Mouse (Mus musculus) midbrain, embryonic 12.5 days (tissue): Measurements from ENCODE around the gene Hydin. TPM values are rescaled to one million over a fixed set of nuclear protein-coding genes. Genes with fewer than 3 reads are reported as not detected.

Experiments used
- ATAC-seq: fragments of 200-750 bp; cut with Nextera tagmentation; 2 replicates; pipeline ENCODE4 v1.8.0; 2017; ENCODE audit warnings: low read depth, moderate TSS enrichment, moderate library complexity; ENCODE audit not compliant: low FRiP score
- H3K27ac ChIP-seq: fragments of 300-500 bp; sonication (generic); replicated peaks from 2 replicates; pipeline ENCODE4 v1.5.1; 2016; ENCODE audit warnings: mild to moderate bottlenecking
- H3K27me3 ChIP-seq: fragments of 300-500 bp; sonication (generic); 2 replicates; pipeline ENCODE4 v1.6.1; 2016; ENCODE audit warnings: mild to moderate bottlenecking
- H3K36me3 ChIP-seq: fragments of 300-500 bp; sonication (generic); 2 replicates; pipeline ENCODE4 v1.6.1; 2016
- H3K4me1 ChIP-seq: fragments of 300-500 bp; sonication (generic); 2 replicates; pipeline ENCODE4 v1.6.1; 2016
- H3K4me2 ChIP-seq: fragments of 300-500 bp; sonication (generic); replicated peaks from 2 replicates; pipeline ENCODE4 v1.6.1; 2016; ENCODE audit warnings: mild to moderate bottlenecking, moderate library complexity
- H3K4me3 ChIP-seq: fragments of 300-500 bp; sonication (generic); 2 replicates; pipeline ENCODE4 v1.5.1; 2016; ENCODE audit warnings: mild to moderate bottlenecking
- H3K9ac ChIP-seq: fragments of 300-500 bp; sonication (generic); replicated peaks from 2 replicates; pipeline ENCODE4 v1.6.1; 2016; ENCODE audit warnings: mild to moderate bottlenecking, moderate library complexity
- H3K9me3 ChIP-seq: fragments of 300-500 bp; sonication (generic); 2 replicates; pipeline ENCODE4 v1.6.1; 2016; ENCODE audit warnings: mild to moderate bottlenecking
- WGBS: fragments of 180-500 bp; shearing (Covaris S2); methylation state at CpG from one replicate; pipeline ENCODE4 v1.1.7; 2016; 5-methylcytosine and 5-hydroxymethylcytosine counted together
- polyA plus RNA-seq: library from polyadenylated mRNA; unstranded; fragments of >200 nt; fragmentation: Nextera tagmentation; extraction: Ambion mirVana; gene quantifications from 2 replicates; pipeline ENCODE4 v1.2.1, GENCODE M21; 2016

Gene Hydin
- polyA plus RNA-seq, 1 experiment from 2014 or later: 0.03 TPM

DNA sequence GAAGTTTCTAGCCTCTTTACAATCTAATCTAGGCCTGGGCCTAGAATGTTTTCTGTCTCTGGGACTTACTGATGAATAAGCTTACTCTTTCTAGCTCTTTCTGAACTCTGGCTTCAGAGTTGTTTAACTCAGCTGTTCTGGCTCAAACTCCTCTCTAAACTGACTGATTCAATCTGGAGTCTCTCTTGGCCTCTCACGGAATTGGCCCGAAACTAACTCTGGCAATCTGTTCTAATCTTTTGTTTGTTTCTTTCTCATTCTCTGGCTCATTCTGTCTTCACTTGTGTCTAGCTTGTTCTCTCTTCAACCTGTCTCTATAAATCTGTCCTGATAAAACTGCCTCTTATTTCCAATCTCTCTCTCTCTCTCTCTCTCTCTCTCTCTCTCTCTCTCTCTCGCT is 137.7 kb downstream of the Hydin start:
- no peak for ATAC-seq
- H3K27ac ChIP-seq: no peak overlapping the region
- WGBS: 89% methylated on average over 3 of the region's 3 CpGs
- no peaks in the 10 kb centered on the region for H3K27me3 ChIP-seq
- no peaks in the 10 kb centered on the region for H3K4me1 ChIP-seq
- H3K4me3 ChIP-seq: no peak overlapping the region
- H3K36me3 ChIP-seq: no peaks in the 10 kb centered on the region
- H3K4me2 ChIP-seq: no peak overlapping the region
- H3K9me3 ChIP-seq: no peaks in the 10 kb centered on the region
- no peak overlapping the region for H3K9ac ChIP-seq

DNA sequence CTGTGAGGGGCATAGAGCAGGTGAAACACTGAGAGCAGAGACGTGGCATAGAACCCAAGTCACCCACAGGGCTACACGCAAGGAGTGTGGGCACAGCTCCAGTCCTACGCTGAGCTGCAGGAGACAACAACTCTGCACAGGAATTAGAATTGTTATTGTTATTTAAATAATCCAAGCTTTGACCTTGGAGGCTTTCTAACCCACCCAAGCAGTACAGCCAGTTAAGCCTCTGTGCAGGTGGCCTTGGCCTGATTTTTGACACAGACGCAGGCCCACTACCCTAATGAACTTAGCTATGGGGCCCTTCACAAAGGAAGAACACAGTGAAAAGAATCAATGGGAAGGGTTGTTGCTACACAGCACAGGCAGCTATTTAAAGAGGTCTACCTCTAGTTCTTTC is 148.3 kb downstream of the Hydin start:
- H3K27me3 ChIP-seq: no peaks in the 10 kb centered on the region
- WGBS: 53% methylated on average over 4 of the region's 4 CpGs
- no peak for ATAC-seq

DNA sequence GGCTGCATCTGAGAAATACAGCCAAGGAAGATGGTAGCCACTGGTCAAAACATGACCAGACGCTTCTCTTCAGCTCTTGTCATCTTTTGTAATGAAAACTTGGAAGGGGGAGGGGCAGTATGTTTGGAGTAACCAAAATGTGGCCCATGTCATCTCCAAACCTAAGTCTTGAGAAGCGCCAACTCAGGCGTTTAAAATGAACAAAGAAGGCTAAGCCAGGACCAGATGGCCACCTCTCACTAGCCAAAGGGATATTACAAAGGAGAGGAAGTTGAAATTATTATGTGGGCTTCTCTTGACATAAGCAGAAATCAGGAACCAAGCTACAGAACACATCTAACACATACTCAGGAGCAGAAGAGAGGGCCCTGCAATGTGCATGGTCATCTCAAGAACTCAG is 150.2 kb downstream of the Hydin start:
- H3K9ac ChIP-seq: no peak overlapping the region
- H3K4me2 ChIP-seq: no peak overlapping the region
- ATAC-seq: no peak
- no peaks in the 10 kb centered on the region for H3K27me3 ChIP-seq
- no peaks in the 10 kb centered on the region for H3K36me3 ChIP-seq
- no peak overlapping the region for H3K27ac ChIP-seq
- H3K4me3 ChIP-seq: no peak overlapping the region
- WGBS: 88% methylated on average over 3 of the region's 3 CpGs
- H3K4me1 ChIP-seq: peaks cover 6% of the 10 kb centered on the region; the same call in 1 of the 2 replicates
- H3K9me3 ChIP-seq: no peaks in the 10 kb centered on the region

More for the DNA sequence above, 148.3 kb downstream of the Hydin start:
- Histone ChIP-seq H3K9me3 (no peaks in the 10 kb centered on the region), H3K4me1 (peaks cover 6% of the 10 kb centered on the region; the same call in 1 of the 2 replicates), H3K9ac (no peak overlapping the region), H3K27ac (no peak overlapping the region), H3K36me3 (no peaks in the 10 kb centered on the region), H3K4me3 (no peak overlapping the region), H3K4me2 (no peak overlapping the region)

DNA sequence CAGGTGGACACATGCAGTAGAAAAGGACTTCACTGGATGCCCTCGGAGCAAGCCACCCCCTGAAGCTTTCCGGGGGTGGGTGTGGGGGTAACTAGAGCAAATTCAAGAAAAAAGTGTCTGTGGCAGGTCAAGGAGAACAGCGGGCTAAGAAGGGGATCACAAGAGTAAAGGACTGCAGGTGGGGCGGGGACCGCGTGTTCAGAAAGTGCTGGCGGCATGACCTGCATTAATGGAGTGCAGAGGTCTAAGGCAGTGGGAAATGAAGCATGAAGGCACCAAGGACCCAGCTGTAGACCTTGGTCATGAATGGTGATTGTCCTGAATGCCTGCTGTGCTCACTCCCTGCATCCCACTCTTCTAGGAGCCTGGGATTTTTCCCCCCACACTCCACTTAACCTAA is 151.0 kb downstream of the Hydin start:
- Histone ChIP-seq H3K9ac (no peak overlapping the region), H3K4me3 (no peak overlapping the region), H3K36me3 (no peaks in the 10 kb centered on the region), H3K4me2 (no peak overlapping the region), H3K27ac (no peak overlapping the region), H3K27me3 (no peaks in the 10 kb centered on the region), H3K9me3 (no peaks in the 10 kb centered on the region), H3K4me1 (peaks cover 6% of the 10 kb centered on the region; the same call in 1 of the 2 replicates)
- WGBS: 81% methylated on average over 7 of the region's 7 CpGs
- no peak for ATAC-seq

DNA sequence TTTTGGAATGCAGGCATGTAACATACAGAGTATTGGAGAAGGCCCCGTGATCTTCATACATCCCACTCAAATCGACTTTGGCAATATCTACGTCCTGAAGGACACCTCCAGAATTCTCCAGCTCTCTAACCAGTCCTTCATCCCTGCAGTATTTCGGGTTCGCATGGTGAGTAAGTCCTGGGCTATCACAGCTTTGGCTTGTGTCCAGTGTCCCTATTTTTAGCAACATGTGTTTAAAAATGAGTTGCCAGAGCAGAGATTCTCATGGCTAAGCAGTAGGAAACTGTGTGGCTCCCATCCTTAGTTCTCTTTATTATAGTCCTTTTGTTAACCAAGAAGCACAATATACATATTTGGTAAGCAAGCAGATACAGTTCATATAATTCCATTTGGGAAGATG is 152.9 kb downstream of the Hydin start:
- no peaks in the 10 kb centered on the region for H3K36me3 ChIP-seq
- H3K9ac ChIP-seq: no peak overlapping the region
- WGBS: 93% methylated on average over 5 of the region's 5 CpGs
- H3K4me2 ChIP-seq: no peak overlapping the region
- H3K4me1 ChIP-seq: peaks cover 6% of the 10 kb centered on the region; the same call in 1 of the 2 replicates
- no peaks in the 10 kb centered on the region for H3K9me3 ChIP-seq
- no peak overlapping the region for H3K27ac ChIP-seq
- no peak overlapping the region for H3K4me3 ChIP-seq
- no peaks in the 10 kb centered on the region for H3K27me3 ChIP-seq
- ATAC-seq: no peak

DNA sequence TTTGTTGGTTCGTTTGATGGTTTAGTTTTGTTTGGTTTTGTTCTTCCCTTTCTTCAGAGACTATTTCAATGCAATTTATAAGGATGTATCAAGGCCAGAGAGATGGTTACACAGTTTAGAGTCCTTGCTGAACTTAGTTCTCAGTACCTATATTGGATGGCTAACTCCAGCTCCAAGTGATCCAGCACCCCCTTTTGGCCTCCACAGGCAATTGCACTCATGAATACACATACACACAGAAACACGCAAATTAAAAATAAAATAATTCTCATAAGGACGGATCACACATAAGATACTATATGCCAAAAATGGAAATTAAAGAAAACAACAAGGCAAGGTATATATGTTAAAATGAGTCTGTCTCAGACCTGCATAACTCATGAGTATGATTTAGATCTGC is 153.4 kb downstream of the Hydin start:
- H3K4me1 ChIP-seq: peaks cover 4% of the 10 kb centered on the region; the same call in 1 of the 2 replicates
- no peak overlapping the region for H3K4me3 ChIP-seq
- no peaks in the 10 kb centered on the region for H3K27me3 ChIP-seq
- H3K9ac ChIP-seq: no peak overlapping the region
- H3K27ac ChIP-seq: no peak overlapping the region
- H3K9me3 ChIP-seq: no peaks in the 10 kb centered on the region
- H3K4me2 ChIP-seq: no peak overlapping the region
- H3K36me3 ChIP-seq: no peaks in the 10 kb centered on the region
- 92% methylated on average over 3 of the region's 3 CpGs for WGBS
- no peak for ATAC-seq

DNA sequence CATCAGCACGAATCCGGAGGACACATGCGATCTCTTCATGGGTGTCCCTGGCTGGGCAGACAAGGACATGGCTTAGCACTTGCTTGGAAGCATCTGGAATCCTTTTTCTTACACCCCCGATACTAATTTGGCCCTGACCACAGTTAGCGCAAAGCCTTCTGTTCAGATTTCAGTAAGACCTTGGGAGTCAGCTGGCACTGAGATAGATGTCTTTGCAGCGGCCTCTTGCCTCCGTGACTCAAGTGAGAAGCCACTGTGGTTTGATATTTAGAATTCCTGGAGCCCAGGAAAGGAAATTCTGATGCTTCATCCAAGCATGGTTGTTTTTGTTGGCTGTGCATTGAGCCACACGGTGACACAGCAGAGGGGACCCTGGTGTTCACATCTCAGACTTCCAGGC is 157.4 kb downstream of the Hydin start:
- no peaks in the 10 kb centered on the region for H3K27me3 ChIP-seq
- no peak overlapping the region for H3K9ac ChIP-seq
- no peaks in the 10 kb centered on the region for H3K36me3 ChIP-seq
- no peaks in the 10 kb centered on the region for H3K4me1 ChIP-seq
- H3K4me2 ChIP-seq: no peak overlapping the region
- no peak overlapping the region for H3K27ac ChIP-seq
- ATAC-seq: no peak
- WGBS: 86% methylated on average over 8 of the region's 8 CpGs
- H3K9me3 ChIP-seq: no peaks in the 10 kb centered on the region
- no peak overlapping the region for H3K4me3 ChIP-seq

DNA sequence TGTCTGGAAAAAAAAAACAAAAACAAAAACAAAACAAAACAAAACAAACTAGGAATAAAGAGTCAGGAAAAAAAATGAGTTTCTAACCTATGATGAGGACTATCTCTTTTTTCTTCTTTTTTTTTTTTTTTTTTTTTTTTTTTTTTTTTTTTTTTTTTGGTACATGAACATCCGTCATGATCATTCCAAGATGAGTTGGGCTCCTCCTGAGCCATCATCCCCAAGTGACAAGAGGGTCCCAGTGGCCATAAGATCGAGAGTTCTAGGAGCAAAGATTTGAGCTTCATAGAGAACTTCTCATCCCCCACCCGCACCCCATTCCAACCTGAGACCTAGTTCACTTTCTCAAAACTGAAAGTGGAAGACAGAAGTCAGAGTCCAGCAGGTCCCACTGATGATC is 164.6 kb downstream of the Hydin start:
- ATAC-seq: no peak
- 93% methylated on average over 3 of the region's 3 CpGs for WGBS
- no peak overlapping the region for H3K4me3 ChIP-seq

DNA sequence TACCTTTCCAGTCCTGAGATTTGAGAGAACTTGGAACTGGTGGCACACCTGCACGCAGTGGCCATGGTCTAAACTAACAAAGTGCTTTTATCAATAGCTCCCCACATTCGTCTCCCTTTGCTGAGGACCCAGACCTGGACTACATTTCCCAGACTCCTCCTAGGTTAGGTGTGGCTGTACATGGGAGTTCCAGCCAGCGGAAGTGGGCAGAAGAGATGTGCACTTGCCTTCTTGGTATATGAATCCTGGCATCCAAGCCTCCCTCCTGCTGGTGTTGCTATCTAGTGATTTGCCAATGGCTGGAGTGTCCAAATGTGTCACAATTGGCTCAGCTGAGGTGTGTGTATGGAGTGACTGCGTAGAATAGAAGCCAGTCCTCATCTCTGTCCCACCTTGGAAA is 173.8 kb downstream of the Hydin start:
- Histone ChIP-seq H3K27me3 (no peaks in the 10 kb centered on the region), H3K27ac (no peak overlapping the region), H3K36me3 (no peaks in the 10 kb centered on the region), H3K4me3 (no peak overlapping the region), H3K4me2 (no peak overlapping the region), H3K9me3 (no peaks in the 10 kb centered on the region), H3K9ac (no peak overlapping the region), H3K4me1 (0 out of 2 replicates have a peak, but pooled peaks cover 4% of the 10 kb centered on the region)
- WGBS: 77% methylated on average over 4 of the region's 4 CpGs
- ATAC-seq: no peak

More for the DNA sequence above, 164.6 kb downstream of the Hydin start:
- H3K4me2 ChIP-seq: no peak overlapping the region
- H3K4me1 ChIP-seq: no peaks in the 10 kb centered on the region
- H3K27ac ChIP-seq: no peak overlapping the region
- H3K9ac ChIP-seq: no peak overlapping the region
- H3K9me3 ChIP-seq: no peaks in the 10 kb centered on the region
- H3K27me3 ChIP-seq: no peaks in the 10 kb centered on the region; the same call in 1 of the 2 replicates
- no peaks in the 10 kb centered on the region for H3K36me3 ChIP-seq

DNA sequence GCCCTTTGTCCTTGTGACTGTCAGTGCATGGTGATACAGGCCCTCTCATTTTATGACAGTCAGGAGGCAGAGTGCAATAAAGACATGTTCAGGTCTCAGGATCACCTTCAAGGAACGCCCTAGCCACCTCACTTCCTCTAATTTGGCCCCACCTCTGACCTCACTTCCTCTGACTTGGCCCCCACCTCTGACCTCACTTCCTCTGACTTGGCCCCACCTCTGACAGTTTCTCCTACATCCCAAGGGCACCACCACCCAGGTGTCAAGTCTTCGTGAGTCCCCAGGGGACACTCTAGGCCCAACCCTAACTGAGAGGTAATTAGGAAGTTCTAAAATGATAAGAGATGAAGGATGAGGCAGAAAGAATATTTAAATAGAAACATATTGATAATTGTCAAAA is 177.5 kb downstream of the Hydin start:
- Histone ChIP-seq H3K9ac (no peak overlapping the region), H3K36me3 (no peaks in the 10 kb centered on the region), H3K27ac (no peak overlapping the region), H3K4me3 (no peak overlapping the region), H3K4me2 (no peak overlapping the region), H3K4me1 (0 out of 2 replicates have a peak, but pooled peaks cover 4% of the 10 kb centered on the region), H3K27me3 (no peaks in the 10 kb centered on the region), H3K9me3 (no peaks in the 10 kb centered on the region)
- no peak for ATAC-seq
- 88% methylated on average over 2 of the region's 2 CpGs for WGBS

DNA sequence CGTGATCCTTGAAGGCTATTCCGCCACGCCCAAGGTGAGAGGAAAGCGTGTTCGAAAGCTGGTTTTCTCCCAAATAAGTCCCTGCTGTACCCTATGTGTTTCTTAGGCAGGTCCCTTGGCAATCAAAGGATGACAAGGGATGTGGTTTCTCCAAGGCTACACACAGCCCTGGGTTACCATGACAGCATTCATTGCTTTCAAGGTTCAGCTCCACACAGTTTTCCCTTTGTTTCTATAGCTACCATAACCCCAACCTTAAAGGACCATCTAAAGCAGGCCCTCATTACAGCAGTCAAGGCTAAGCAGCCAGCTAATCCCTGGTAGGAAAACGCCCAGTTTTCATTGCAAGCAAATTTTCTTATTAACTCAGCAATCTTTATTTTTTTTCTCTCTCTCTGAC is 183.7 kb downstream of the Hydin start:
- no peaks in the 10 kb centered on the region for H3K36me3 ChIP-seq
- H3K9ac ChIP-seq: no peak overlapping the region
- H3K4me2 ChIP-seq: no peak overlapping the region
- H3K27me3 ChIP-seq: no peaks in the 10 kb centered on the region
- H3K9me3 ChIP-seq: no peaks in the 10 kb centered on the region
- H3K4me3 ChIP-seq: no peak overlapping the region
- ATAC-seq: no peak
- H3K4me1 ChIP-seq: no peaks in the 10 kb centered on the region
- WGBS: 84% methylated on average over 6 of the region's 6 CpGs
- no peak overlapping the region for H3K27ac ChIP-seq

DNA sequence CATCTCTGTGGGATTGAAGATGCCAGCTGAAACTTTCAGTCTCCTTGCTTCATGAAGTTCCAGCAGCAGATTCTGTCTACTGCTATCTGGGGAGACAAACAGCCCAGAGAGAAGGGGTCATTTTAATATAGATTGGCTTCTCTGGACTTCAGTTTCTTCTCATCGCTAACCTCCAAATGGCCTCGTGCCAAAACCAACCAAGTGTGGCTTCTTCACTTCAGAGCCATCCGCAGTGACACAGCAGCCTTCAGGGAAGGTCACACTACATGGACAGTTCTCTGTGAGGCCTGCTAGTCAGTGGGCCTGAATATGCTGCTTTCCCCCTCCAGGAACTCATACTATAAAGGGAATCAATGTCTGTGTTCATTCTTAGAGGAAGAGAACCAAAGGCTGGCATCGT is 187.7 kb downstream of the Hydin start:
- no peak overlapping the region for H3K4me3 ChIP-seq
- no peak overlapping the region for H3K27ac ChIP-seq
- H3K4me2 ChIP-seq: no peak overlapping the region
- no peaks in the 10 kb centered on the region for H3K9me3 ChIP-seq
- no peak overlapping the region for H3K9ac ChIP-seq
- no peak for ATAC-seq
- no peaks in the 10 kb centered on the region for H3K27me3 ChIP-seq
- no peaks in the 10 kb centered on the region for H3K4me1 ChIP-seq
- WGBS: 87% methylated on average over 4 of the region's 4 CpGs
- no peaks in the 10 kb centered on the region for H3K36me3 ChIP-seq

DNA sequence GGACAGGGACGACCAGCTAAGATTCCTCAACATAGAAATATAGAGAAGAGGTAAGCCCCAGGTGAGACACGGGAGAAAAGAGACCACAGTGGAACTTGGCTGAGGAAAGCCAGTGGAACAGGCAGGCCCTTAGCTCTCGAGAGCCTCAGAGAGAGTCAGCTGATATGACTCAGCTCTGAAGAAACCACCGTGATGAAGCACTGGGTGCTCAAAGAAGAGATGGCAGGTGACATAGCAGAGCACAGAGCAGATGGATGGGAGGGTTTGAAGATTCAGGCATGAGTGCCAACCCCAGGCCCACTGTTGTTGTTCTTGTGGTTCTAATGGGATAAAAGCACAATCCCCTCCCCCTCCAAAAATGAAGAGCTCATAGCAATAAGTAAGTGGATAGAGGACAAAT is 190.6 kb downstream of the Hydin start:
- WGBS: 87% methylated on average over 4 of the region's 4 CpGs
- ATAC-seq: no peak
- Histone ChIP-seq H3K4me3 (no peak overlapping the region), H3K36me3 (no peaks in the 10 kb centered on the region), H3K4me2 (no peak overlapping the region), H3K27me3 (no peaks in the 10 kb centered on the region), H3K27ac (no peak overlapping the region), H3K9ac (no peak overlapping the region), H3K9me3 (no peaks in the 10 kb centered on the region), H3K4me1 (no peaks in the 10 kb centered on the region)
